Mouse (Mus musculus) brain, adult 2 months (tissue): Measurements from ENCODE around the gene Il1r1.

Source experiments
- DNase-seq: peaks from one replicate; pipeline ENCODE4 v3.0.0; 2011; ENCODE audit warnings: low read depth, low spot score

The Il1r1 gene

DNA sequence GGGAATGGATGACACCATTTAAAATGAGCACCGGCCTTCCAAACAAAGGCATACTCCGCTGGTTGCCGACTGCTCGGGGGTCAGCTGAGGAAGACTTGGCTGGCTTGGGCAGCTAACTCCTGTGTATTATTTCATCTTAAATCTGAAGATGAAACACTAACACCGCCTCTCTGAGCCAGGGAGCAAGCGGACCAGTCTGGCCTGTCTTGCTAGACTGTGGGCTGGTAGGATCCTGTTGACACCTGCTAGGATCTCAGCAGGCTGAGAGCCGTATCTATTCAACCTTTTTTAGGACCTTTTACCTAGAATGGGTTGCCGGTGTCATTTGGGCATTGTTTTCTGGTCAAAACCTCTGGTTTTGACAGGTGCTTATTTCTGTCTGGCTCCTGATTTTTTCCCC lies 92.8 kb downstream of the Il1r1 start:
- no peak for DNase-seq

DNA sequence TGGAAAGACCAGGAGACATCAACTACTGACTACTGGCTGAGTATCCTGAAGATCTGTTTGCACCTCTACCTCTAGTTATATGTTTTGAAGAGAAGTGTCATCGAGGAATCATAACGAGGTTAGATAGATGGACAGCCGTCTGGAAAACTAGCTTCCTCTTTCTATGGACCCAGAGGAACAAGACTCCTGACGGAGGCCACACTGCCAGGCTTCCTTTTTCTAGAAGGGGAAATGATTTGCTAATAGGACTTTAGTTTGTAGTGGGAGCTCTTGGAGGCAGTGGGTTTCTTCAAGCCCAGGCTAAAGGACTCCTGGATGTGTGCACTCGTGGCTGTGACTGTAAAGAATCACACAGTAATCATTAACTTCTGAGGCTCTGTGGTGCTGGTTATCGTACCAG lies 96.9 kb downstream of the Il1r1 start:
- DNase-seq = no peak

DNA sequence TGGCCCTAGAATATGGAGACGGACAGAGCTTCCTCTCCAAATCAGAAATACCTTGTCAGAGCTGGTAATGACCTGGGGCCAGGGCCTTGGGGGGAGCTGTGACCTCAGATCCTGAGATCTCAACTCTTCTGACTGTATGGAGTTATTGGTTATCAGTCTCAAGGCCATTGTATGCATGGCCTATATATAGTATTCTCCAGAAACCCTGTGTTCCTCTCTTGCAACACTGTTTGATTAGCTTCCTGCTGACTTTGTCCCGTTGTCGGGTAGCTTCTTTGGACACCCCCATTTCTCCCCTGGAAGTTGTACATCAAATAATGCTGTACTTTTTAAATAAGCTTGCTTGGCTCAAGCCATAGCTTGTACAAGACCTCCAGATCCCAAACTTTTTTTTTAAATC lies 97.7 kb downstream of the Il1r1 start:
- no peak for DNase-seq

DNA sequence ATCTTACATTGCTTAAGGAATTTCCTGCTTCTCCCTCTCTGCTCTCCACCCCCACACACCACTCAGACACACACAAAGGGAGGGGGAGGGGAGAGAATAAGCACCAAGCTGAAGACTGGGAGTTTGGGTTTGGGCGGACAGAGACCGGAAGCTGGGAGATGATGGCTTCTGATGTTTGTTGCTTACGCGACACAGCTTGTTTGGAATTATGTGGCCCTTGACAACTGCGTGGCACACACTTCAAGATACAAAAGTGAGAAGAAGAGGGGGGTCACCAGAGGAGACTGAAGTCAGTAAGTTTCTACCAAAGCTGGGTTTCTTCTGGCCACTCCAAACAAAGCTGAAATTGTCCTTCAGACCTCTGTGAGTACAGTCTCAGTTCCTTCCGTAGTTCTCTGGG lies 99.6 kb downstream of the Il1r1 start, which contains the start of gene Il1rl2:
TSS of gene Il1rl2 (plus strand) at position 154 of the 400 bp plus-strand sequence.
- DNase-seq = peak; percentile 40

DNA sequence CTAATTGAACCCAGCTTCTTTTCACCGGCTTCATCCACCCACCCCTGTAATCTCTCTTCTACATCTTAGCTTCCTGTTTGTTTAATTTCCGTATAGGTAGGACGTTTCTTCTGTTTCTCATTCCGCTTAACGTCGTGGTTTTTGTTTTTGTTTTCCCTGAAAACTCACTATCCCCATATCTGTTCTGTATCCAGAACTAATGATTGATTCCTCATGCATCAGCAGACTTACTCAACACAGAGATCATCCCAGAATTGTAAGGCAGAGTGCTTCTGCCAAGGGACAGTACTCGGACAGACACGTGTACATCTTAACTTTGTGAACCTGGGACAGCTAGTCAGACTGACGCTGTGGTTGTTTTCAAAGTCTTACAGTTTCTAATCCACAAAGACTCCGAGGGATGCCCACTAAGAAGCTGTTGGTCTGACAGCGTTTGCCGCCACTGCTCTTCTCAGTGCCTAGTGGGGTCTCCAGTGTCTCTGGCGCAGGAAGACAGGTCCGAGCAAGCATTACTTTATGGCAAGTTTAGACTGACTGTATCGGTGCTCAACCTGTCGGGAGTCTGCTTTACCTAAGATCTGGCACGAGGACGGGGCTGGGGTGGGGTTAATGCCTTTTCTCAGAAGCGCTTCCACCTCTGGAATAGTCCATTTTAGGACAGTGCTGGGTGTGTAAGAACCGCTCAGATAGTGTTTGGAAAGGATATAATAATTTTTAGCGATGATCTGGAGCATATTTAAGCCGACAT lies 100.2 kb downstream of the Il1r1 start:
- DNase-seq = no peak

DNA sequence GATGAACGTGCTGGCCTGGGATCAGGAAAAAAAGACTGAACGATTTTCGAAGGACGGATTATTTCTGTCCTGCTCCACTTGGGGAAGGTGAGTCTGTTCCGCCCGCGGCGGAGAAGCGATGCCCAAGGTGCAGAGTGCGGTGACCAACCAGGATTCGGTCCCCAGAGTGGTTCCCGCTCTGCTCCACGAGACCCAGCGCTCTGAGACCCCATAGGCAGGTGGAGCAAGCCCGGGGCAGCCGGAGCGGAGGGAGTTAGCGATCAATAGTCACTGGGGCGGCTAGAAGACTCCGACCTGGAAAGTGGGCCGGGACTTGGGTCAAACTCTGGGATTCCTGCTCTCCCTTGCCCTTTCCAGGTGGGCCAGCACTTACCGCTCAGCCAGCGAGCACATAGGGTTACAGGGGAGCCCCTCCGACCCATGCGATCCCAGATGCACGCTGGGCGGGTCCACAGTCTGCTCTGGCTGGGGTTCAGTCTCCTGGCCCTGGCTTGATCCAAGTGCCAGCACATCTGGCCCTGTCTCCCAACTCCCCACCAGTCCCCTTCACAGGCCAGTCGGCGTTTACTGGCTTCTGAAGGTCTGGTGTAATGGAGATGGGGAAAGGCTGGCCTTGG lies 100.9 kb downstream of the Il1r1 start:
- DNase-seq = no peak

DNA sequence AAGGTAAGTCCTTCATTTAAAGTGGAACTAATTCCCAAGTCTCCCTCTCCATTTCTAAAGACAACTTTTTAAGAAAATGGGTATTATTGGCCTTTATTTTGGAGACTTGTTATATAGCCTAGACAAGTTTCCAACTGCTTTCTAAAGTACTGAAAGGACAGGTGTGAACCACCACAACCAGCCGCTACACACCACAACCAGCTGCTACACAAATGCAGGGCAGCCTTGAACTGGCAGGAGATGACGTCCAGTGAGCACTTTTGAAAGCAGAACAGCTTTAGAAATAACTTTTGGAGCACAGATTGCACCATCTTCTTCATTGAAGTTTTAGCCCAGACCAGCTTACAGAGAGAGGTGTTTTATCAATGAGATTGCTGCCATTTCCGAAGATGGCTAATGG lies 102.7 kb downstream of the Il1r1 start:
- no peak for DNase-seq

DNA sequence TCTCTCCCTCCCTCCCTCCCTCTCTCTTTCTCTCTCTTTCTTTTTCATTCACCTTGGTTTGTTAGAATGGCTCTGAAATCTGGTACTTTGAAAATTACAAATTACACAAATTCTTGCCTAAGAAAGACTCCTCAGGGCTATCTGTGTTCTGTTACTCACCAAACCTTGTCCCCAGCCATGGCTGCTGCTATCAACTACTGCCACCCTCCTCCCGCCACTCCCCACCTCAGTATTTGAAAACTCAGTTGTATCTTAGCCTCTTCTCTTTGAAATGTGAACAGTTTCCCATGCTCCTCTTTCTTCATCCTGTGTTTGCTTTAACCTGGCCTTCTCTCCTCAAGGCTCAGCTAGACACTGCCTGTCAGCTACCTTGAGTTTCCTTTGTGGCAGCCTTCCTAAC lies 104.6 kb downstream of the Il1r1 start:
- DNase-seq = no peak

DNA sequence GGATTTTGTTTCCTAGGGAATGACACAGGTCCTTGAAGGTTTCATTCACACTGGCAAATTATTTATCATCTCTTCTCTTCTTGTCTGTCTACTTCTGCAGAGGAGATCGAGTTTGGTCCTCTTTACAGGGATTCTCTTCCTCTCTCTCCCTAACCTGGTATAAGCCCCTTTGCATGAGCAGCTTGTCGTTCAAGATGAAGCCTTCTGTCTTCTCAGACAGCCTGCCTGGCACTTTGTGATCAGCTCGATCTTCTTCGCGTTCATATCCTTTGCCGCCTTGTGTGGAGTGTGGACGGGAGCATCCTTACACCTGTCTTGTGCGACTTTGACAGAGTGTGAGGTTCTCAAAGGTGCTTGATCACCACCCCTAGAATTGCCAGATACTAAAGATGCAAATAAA lies 105.3 kb downstream of the Il1r1 start:
- no peak for DNase-seq

DNA sequence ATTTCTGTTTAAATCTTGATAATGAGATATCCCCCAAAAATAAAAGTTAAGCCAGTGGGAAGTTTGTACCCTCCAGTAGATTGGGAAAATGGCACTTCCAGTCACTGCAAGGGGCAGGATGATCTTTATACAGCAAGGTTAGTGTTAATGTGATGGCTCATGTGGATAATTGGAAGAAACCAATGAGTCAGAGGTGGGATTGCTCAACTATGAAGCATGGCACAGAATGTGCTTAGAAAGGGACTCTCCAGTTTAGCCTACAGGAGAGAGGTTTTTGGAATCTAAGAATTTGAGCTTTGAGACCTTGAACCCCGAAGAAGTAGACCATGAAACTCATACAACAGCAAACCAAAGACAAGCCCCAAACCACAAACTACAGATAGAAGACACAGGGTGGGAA lies 114.5 kb downstream of the Il1r1 start:
- DNase-seq = no peak

DNA sequence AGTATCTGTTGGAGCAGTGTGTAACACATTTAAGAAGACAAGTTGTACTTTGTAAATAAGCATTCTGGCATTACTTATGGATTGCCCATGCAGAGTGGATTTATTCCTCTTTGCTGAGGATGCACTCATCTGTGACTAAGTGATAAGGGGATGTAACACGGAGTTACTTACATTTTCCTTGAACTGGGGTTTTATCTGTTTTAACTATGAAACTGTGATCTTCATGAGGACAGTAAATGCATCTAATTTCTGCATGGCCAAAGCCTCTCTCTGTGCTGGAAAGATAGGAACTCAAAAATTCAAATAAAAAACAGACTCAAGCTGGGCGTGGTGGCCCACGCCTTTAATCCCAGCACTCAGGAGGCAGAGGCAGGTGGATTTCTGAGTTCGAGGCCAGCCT lies 115.2 kb downstream of the Il1r1 start:
- no peak for DNase-seq

DNA sequence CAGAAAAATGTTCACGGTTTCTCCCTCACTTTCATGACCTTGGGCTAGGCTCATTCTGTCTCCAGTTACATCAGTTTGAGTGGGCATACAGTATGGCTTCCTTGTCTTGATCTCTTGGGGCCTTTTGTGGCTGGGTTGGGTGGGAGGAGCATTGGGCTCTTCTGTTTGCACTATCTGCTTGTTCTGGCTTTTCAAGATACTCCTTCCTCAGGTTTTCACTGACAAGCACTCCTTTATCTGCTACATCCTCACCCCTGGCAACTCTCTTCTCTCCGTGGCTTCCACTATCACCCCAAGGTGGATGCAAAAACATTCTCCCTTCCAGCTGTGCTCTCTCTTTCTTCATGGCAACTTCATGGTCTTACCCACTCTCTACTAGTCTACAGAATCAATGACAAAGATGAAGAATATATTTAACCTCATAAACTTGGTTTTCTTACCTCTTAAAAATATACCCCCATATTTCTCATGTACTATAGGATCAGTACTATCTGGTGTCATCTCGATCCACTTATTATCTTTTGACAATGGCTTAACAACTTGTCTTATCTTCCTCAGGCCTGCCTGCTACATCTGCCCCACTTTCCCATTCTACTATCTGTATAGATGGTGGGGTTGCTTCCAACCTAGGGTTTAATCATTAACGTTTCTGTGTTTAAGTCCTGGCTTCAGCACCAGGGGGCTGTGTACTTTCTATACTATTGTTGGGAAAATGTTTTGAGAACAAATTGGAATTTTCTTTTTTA lies 127.5 kb downstream of the Il1r1 start:
- no peak for DNase-seq

DNA sequence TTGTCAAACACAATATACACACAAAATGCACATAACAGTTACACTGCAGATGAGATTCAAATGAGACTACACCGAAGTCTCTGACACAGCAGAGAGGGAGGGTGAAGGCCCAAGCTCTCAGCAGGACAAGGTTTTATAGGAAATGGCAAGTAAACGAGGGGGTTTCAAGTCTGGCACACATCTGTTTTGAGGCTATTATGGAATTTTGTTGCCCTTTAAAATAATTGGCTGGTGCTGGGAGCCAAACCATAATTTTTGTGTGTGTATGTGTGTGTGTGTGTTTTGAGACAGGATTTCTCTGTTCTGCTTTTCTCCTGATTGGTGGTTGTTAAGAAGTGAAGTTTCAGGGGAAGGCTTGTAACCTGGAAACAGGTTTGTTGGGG lies 128.0 kb downstream of the Il1r1 start:
- DNase-seq = no peak

DNA sequence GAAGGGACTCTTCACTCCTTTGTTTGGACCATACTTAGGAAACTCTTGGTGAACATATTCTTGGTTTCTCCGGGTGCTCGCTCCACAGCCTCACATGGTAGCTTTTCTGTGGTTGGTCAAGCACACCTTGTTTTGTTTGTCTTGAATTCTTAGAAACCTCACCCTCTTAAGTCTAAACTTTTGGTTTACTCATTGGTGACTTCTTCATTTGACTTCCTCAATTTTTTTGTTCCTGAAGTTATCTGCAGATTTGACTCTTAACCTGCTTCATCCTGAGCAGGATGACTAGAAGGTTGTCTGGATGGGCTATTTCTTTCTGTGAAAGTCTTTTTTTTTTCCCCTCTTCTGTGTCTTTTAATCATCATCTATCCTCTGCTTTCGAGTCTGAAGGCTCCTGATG lies 129.8 kb downstream of the Il1r1 start:
- no peak for DNase-seq

DNA sequence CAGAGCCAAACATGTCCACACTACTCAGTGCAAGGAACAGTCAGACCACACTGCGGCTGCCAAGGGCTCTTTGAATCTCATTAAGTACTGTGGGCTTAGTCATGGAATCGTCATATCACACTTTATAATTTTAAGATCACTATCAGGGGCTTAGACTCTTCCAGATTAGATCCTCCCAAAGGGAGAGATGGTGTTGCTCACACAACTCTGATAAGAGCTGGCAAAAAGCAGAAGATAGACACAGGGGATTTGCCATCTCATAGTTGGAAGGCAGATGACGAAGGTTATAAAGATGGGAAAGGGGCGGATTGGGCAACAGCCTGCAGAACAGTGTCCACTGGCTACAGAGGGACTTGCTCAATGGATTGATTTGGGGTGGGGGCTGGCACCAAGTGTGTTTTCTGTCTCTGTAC lies 130.6 kb downstream of the Il1r1 start:
- DNase-seq = no peak

DNA sequence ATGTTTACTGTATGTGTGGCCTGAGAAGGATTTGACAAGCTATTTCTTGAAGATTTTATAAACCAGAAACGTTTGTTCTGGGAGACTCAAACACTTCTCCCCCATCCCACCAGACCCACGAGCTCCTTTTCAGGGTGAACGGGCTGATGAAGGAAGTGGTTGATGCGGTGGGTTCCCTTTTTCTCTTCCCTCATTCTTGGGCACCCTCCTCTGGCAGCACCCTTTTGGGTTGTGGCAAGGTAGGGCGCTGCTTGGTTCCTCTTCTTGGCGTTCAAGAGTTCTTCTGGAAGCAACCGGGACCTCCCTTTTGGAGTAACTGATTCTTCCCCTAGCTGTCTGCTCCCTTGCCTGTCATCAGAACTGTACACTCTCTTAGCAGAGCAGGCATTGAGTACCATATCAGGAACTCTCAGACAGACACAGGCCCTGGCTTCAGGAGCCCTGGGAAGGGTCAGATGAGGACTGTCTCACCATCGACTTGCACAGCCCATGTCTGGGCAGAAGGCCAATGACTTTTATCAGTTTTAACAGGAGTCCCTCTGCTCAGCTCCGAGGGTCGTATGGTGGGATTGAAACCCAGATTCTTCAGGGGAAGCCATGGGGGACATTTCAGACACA lies 131.1 kb downstream of the Il1r1 start:
- peak; percentile 24 for DNase-seq

DNA sequence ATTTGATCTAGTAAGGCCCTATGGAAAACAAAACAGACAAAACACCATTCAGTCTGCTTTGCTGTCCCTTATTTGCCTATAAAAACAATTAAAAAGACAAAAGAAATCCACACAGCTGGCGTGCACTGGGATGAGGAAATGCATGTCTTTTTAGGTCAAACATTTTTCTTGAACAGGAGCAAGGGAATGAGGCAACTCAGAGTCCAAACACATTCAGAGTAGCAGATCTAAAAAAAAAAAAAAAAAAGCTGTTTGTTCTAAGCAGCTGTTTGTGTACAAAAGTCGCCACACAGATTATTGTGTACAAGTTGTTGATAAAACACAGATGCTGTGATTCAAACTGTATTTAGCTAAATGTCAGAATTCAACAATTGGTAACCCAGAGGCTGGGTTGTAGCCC lies 133.0 kb downstream of the Il1r1 start:
- no peak for DNase-seq

DNA sequence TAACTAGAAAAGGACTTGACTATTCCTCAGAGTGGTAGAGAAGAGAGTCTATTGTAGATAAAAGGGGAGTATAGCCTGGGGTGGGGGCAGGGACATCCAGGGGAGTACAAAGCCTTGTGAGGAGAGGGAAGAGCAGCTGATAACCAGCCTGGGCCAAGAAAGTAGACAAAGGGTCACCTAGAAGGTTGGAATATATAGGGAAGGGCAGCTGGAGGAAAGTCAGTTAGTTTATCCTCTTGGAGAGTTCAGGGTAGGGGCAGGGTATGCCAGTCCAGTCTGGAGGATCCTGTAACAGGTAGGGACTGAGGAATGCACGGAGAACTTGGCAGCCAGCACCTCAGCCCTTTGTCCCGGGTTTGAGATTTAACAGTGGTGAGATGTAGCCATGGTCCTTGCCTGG lies 133.5 kb downstream of the Il1r1 start:
- no peak for DNase-seq

DNA sequence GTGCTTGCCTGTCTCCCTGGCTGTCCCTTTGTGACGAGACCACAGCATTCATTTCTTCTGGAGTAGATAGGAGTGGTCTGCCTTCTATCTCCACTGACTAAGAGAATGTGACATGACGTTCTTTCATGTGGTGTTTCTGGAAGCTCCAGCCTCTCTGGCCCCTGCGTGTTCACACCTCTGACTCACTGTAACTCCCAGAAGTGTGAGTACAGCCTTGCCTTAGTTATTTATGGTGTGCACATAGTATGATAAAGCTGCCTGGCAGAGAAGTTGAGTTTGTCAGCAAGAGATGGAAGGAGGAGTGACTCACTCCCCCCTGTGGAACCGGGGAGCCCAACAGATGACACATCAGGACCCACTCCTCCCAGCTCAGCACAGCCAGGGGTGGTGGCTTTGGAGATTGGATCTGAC lies 133.9 kb downstream of the Il1r1 start:
- peak; percentile 82 for DNase-seq

DNA sequence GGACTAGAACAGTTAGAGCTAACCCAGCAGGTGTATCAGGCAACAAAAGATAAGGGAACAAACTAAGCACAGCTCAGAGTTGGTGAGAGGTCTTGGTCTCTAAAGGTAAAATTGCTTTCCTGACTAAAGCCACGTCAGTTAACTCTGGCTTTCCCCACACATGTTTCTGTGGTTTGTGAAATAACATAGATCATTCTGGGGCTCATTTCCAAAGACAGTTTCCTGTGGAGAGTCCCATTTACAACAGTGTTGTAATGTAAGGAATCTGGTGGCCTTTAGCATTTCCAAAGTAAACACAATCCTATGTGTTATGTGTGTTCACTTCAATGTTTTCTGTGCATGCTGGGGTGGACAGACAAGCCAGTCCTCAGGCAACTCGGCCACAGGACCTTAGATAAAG lies 134.9 kb downstream of the Il1r1 start:
- DNase-seq = no peak

DNA sequence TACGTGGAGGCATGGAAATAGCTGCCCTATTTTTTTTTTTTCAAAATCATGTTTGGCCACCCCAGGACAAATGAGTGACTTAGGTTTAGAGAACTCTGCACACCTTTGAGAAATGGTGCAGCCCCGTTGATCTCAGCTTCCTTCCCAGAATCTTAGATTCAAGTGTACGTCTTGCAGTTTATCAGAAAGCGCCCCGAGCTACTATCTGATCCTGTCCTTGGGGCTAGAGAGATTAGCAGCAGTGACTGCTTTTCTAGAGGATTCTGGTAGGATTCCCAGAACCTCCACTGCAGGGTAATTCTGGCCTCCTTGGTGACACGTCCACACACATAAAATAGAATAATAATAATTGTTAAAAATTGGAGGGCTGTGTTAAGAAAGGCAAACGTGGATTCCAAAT lies 136.1 kb downstream of the Il1r1 start:
- DNase-seq = no peak

DNA sequence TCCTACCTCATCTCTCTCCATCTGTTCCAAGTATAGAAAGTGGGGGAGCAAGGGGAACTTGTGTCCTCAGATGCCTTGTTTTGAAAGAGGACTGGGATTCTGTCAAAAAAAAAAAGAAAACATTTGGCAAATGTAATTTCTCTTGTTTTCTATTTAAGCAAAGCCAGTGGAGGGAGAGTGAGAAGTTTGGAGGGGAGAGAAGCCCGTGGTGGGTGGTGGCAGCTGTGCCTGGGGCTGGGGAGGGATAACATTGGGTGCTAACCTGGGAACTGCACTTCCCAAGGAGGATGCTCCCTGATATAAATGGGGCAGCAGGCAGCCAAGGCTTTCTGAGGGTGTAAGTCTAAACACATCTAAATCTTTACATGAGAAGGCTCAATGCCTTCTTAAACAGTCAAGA lies 136.7 kb downstream of the Il1r1 start:
- DNase-seq = peak; percentile 26
